Mouse (Mus musculus): Measurements from ENCODE around the gene Ccr7. TPM values are rescaled to one million over a fixed set of nuclear protein-coding genes. Genes with fewer than 3 reads are reported as not detected.
A peak's percentile ranks its signal among the peaks of the same experiment; 100 is the strongest.

Ccr7 gene
- total RNA-seq (2014; fragmentation: Nextera tagmentation) = 0.47 TPM in 1 of 2 replicates, not detected in the other
- not detected in 2 replicates for total RNA-seq (2017)

DNA sequence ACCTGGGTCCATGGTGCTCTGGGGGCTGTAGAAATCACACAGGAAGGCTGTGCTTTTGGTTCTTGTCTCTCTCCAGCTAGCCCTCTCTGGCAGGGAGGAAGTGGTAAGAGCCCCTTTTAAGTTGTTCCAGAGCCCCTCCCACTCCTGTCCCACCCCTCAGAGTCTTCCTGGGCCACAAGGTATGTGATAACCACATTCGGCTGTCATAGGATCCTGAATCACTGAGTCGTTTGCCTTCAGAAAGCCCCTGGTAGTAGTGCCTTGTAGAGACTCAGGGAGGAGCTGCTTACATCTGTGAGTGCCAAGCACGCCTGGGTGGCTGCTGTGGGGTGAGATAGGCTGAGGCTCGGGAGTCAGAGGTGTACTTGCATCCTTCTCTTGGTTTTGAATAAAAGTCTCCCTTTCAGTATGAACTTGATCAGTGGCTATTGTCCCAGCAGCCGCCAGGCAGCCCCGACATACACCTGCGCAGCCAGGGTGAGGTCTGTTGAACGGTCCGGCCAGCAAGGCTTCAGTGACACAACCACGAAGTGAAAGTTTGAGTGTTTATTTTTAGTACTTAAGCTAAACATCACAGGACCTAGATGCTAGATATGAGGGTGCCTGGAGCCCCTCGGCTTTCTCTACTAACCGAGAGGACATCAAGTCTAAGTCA, at the start of gene Ccr7:
TSS of gene Ccr7 (minus strand) at position 91 of the 655 bp plus-strand sequence.
- ATAC-seq (replicated peaks; ENCODE audit: low FRiP score, low TSS enrichment, poor library complexity, severe bottlenecking) = peak; percentile 60; the same call in 1 of the 2 replicates

DNA sequence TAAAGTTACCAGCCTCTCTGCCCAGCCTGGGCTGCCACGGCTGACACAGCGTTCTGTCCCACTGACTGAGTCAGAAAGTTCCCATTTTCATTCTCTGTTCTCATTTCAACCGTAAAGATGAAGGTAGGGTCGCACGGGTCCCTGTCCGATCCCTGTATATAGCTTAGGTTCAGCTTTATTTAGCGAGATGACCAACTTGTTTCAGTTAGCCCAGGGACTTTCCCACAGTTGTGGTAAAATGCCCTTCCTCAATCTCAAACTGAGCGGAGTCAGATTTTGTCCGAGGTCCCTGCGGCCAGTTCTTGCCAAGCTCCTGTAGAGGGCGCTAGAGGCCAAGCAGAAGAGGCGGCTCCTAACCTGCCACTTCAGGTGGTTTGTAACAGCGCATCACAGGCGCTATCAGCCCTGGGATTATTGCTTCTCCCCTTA, 34.3 kb upstream of the Ccr7 start:
- ATAC-seq (replicated peaks; ENCODE audit: low FRiP score, low TSS enrichment, poor library complexity, severe bottlenecking) = peak; percentile 88

DNA sequence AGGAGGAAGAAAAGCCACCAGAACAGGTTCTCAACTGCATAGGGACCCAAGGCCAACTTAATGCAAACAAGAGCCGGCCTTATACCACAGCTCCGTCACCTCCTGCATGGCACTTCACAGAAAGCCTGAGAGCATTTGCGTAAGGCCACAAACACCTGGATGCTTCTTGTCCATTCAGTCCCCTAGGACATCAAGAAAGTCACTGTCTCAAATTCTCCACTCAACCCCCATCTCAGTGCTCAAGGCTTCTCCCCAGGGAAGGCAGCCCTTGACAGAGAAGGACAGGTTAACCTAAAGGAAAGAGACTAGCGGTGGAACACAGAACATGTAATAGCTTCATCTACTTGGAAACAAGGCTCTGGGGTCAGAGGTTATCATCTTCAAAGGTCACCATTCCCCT, 32.5 kb upstream of the Ccr7 start:
- no peak for ATAC-seq (replicated peaks; ENCODE audit: low FRiP score, low TSS enrichment, poor library complexity, severe bottlenecking)

GRCm38 (mm10) chr11:99186836-99187235, 32.0 kb upstream of the Ccr7 start:
- ATAC-seq (replicated peaks; ENCODE audit: low FRiP score, low TSS enrichment, poor library complexity, severe bottlenecking) = no peak

GRCm38 (mm10) chr11:99182575-99182974, 27.7 kb upstream of the Ccr7 start:
- no peak for ATAC-seq (replicated peaks; ENCODE audit: low FRiP score, low TSS enrichment, poor library complexity, severe bottlenecking)

DNA sequence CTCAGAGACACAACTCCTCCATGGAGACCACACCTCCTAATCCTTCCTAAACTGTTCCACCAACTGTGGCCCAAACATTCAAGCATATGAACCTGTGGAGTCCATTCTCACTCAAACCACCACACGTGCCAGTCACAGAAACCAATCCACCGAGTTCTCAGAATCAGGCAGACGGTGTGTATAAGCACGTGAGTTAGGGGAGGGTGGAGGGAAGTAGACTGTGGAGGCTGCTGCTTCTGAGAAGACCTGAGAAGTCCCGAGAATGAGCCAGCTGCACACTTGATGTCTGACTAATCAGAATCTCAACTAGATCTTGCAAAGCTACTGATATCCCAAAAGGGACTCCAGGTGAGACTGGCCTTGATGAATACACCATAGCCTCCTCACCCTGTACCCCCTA, 25.2 kb upstream of the Ccr7 start:
- ATAC-seq (replicated peaks; ENCODE audit: low FRiP score, low TSS enrichment, poor library complexity, severe bottlenecking) = no peak

DNA sequence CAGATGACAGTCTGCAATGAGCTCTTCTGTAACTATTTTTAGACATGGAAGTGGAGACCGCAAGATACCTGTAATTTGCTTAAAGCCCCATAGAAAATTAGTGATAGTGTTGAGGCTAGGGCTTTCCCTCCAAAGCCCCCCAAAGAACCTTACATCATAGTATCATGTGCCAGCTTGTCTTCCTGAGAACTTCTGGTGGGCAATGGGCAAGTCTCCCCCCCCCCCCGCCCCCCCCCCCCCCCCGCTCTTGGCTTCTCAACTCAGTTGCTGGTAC, 23.0 kb upstream of the Ccr7 start:
- no peak for ATAC-seq (replicated peaks; ENCODE audit: low FRiP score, low TSS enrichment, poor library complexity, severe bottlenecking)

DNA sequence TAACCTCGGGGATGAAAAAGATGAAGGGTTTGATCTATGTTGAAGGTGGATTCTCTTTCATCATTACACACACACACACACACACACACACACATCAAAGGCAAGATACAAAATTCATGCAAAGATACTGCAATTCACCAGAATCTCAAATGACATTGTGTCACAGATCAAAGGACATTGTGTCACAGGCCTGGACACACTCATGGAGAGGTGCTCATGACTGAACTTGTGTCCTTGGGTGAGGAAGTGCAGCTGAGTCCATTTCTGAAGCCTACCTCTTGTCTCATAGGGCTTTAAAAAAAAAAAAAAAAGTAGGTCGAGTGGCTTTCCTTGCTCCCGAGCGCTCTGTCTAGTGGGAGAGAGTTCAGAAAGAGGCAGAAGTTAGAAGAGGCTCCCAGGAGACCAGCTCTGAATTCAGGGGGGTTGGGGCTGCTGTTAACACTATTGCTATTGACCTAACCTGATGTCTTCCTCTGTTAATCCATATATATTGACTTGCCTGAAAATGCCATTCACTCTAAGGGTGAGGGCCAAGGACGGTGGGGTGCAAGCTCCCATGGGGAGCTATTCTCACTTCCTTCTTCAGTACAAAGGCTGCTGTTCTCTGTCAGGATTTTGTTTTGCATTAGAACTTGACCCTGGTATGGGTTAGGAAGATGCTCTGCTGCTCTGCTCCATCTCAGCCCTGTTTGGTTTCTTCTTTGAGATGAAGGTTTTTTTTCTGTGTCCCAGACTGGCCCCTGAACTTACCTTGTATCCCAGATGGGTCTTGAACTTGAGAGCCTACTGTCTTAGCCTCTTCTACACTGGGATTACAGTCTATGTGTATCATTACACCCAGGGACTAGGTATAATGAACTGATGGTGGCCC, 22.4 kb upstream of the Ccr7 start:
- ATAC-seq (replicated peaks; ENCODE audit: low FRiP score, low TSS enrichment, poor library complexity, severe bottlenecking) = no peak

DNA sequence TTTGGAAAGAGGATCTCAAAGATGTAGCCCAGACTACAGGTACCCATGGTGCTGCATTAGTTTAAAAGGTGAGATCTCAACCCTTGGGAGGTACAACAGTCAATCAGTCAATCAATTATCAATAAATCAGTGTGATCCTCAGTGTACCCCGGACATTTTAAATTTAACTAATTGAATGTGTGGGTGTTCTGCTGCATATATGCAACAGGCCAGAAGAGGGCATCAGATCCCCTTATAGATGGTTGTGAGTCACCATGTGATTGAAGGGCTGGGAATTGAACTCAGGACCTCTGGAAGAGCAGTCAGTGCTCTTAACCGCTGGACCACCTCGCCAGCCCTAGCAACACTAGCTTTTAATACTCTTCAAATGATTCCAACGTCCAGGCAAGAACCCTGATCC, 17.1 kb upstream of the Ccr7 start:
- no peak for ATAC-seq (replicated peaks; ENCODE audit: low FRiP score, low TSS enrichment, poor library complexity, severe bottlenecking)

GRCm38 (mm10) chr11:99171442-99171841, 16.6 kb upstream of the Ccr7 start:
- ATAC-seq (replicated peaks; ENCODE audit: low FRiP score, low TSS enrichment, poor library complexity, severe bottlenecking) = no peak

DNA sequence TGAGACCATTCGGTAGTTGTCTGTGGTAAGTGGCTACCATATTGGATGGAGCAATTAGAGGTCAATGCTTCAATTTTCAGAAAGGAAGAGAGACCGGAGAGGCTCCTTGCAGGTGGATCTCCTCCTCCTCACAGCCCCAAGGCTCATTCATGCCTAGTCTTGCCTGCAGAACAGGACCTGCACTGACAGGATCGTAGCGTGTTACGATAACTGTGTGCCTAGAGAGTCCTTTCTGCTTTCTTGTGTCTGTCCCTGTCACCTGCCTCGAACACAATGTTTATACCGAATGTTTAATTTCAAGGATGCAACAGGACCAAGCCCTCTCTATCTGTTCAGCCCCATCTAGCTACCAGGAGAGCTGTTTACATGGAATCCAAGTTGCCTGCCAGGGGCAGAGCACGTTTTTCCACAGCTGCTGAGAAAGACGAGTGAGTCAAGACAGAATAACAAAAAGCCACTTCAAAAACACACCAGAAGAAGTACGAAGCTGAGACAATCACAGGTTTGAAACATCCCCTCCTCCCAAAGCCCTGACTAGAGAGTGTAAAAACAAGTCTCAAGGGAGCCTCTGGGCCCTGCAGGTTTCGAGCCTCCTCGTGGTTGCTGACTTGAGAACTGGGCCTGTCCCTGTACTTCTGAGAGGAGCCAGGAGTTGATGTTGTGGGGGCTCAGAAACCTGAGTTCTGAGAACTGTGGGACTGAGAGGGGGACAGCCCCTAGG, 15.8 kb upstream of the Ccr7 start:
- ATAC-seq (replicated peaks; ENCODE audit: low FRiP score, low TSS enrichment, poor library complexity, severe bottlenecking) = no peak

GRCm38 (mm10) chr11:99170005-99170404, 15.1 kb upstream of the Ccr7 start:
- ATAC-seq (replicated peaks; ENCODE audit: low FRiP score, low TSS enrichment, poor library complexity, severe bottlenecking) = no peak

DNA sequence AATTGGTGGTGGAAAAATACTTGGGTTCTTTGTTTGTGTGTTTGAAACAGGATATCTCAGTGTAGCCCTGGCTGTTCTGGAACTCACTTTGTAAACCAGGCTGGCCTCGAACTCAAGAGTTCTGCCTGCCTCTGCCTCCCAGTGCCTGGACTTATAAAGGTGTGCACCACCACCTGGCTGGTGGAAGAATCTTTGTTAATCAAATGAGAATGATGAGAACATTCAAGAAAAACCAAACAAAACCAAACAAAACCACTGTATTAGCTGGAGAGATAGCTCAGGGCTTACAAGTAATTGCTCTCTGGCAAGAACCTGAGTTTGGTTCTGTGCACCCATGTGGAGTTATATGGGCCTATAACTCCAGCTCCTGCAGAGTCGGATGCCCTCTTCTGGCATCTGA, 14.6 kb upstream of the Ccr7 start:
- no peak for ATAC-seq (replicated peaks; ENCODE audit: low FRiP score, low TSS enrichment, poor library complexity, severe bottlenecking)

- ATAC-seq (replicated peaks; ENCODE audit: low FRiP score, low TSS enrichment, poor library complexity, severe bottlenecking) = no peak
These were observed 13.2 kb upstream of the Ccr7 start for GRCm38 (mm10) chr11:99168030-99168474.

- no peak for ATAC-seq (replicated peaks; ENCODE audit: low FRiP score, low TSS enrichment, poor library complexity, severe bottlenecking)
These were observed 12.7 kb upstream of the Ccr7 start for GRCm38 (mm10) chr11:99167576-99167975.

- no peak for ATAC-seq (replicated peaks; ENCODE audit: low FRiP score, low TSS enrichment, poor library complexity, severe bottlenecking)
These were observed 11.4 kb upstream of the Ccr7 start for GRCm38 (mm10) chr11:99166241-99166640.

- ATAC-seq (replicated peaks; ENCODE audit: low FRiP score, low TSS enrichment, poor library complexity, severe bottlenecking) = no peak
These were observed 10.3 kb upstream of the Ccr7 start for GRCm38 (mm10) chr11:99165031-99165752.

DNA sequence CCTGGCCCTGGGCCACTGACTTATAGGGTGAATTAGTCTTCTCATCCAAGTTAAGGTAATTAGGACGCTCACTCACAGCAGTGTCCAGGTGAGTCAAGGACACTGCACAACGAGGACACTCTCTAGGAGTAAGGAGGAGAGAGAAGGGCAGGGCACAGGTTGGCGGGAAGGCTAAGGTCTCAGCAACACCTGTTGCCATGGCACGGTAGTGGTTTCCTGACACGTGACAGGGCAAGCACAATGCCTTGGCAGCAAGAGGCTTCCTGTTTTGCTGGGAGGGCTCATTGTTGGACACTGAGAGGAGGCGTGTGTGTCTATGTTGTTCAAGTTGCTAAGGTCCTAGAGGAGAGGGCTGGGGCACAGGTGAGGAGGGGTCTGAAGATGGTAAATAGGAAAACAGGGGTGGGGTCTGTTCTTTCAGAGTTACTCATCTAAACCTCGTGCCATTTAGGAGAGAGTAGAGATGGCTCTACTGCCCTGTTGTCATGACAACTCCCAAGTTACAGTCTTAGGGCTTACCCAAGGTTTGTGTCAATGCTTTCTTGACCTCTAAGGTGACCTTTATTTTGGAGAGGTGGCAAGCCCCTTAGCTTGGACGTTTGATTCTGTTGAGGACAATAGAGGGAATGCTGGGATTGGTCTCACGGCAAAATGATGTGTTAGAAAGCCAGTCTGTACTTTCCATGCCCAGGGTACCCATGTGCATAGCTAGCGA, 8.3 kb upstream of the Ccr7 start:
- no peak for ATAC-seq (replicated peaks; ENCODE audit: low FRiP score, low TSS enrichment, poor library complexity, severe bottlenecking)

DNA sequence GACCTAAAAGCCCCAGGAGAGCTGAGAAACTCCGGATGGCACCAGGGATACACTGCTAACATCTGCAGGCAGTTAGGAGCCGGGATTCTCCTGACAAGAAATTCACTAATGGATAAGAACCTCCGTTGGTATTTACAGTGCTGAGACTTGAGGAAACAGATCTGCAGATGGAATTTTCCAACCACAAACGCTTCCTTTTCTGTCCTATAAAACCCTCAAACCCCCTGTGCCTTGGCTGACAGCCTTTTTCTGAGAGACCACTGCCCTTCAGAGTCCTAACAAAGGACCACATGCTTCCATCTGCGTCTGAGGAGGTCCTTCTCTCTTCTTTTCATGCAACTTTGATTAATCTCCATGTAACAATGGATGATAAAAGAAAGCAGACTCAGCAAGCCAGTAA, 6.8 kb upstream of the Ccr7 start:
- no peak for ATAC-seq (replicated peaks; ENCODE audit: low FRiP score, low TSS enrichment, poor library complexity, severe bottlenecking)
